Mouse (Mus musculus): Measurements from ENCODE around the gene Sfxn5. TPM values are rescaled to one million over a fixed set of nuclear protein-coding genes. Genes with fewer than 3 reads are reported as not detected.

Gene Sfxn5
- total RNA-seq (2021), result 10 to 100 TPM; 63.9 to 69.7 TPM

- intact Hi-C loops (cut with DNase I), result loop anchor here (10.0 kb wide), 1 partner anchor 148 kb away; the partner anchor contains the start of gene Emx1
- peak; percentile 98 for DNase-seq
These were observed at the start of gene Sfxn5 for GRCm38 (mm10) chr6:85333000-85333669. Gene Sfxn5 (minus strand): TSS chr6:85333422.

GRCm38 (mm10) chr6:85382791-85383190, 49.6 kb upstream of the Sfxn5 start:
- DNase-seq, result no peak
- intact Hi-C loops (cut with DNase I), result no loop called here

GRCm38 (mm10) chr6:85381648-85382020, 48.4 kb upstream of the Sfxn5 start:
- intact Hi-C loops (cut with DNase I), result no loop called here
- no peak for DNase-seq

DNA sequence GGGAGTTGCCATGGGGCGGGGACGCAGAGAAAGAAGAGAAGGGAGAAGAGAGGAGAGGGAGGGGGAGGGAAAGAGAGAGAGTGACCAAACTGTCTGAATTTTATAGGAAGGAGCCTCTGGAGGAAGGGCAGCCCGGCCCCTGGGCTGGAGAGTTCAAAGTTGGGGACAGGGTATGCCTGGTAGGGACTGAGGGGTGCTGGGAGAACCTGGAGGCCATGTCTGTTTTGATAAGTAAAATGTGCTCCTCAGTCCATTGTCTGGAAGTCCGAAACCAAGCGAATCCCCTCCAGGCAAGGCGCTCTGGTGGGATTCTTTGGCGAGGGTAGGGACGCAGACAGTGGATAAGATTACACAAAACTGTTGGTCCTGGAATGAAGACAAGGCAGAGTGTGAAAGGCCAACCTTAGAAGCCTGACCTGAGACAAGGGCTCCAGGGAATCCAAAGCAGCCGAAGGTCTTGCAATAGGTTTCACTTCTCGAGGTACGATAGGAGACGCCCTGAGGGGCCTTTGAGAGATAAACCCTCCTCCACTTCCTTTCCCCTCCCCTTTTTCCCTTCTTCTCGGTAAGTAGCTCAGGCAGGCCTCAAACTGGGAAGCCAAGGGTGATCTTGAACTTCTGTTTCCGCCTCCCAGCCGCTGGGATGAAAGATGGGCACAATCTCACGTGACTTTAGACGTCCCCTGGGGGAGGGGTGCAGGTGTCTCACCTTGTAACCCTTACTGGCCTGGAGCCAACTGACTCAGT, 47.9 kb upstream of the Sfxn5 start:
- intact Hi-C loops (cut with DNase I), result no loop called here
- DNase-seq, result no peak

DNA sequence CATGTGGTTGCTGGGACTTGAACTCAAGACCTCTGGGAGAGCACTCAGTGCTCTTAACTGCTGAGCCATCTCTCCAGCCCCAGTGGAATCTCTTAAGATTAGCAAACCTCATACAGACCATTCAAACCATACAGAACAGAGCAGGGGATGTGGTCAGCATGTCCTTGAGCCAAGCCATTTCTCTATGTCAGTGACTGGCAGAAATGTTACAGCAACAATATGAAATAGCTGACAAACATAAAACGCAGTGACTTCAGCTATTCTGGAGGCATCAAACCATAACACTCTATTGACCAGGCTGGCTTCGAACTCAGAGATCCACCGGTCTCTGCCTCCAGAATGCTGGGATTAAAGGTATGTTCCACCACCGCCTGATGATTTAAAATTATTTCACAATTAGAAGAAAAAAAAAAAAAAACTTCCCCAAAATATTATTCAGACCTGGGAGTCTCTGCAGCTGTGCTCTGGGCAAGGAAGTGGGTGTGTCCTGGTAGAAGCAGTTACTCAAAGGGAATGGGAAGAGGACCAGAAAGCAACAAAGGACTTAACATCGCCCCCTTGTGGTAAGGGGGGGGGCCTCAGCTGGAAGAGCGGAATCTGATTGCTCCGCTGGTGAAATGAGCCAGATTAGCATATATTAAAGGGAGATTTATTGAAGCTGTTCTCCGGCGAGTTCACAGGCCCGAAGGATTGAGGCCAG, 47.1 kb upstream of the Sfxn5 start:
- intact Hi-C loops (cut with DNase I), result no loop called here
- peak; percentile 79 for DNase-seq

DNA sequence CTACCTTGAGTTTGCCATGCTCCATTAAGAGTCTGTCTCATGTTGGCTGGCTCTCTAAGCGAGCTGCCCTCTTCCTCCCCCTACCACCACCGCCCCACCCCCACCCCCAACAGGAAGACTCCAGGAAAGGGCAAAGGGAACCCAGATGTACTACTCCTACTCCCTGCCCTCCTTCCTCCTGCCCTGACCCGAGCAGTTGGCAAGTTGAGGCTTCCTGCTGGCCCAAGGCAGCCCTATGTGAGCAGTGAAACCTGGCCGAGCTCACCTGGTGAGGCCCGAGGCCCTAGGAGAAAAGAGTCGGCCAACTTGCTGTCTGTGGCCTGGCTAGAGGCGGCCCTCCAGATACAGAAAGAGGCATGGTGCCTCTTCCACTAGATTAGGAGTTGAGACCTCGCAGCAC, 45.4 kb upstream of the Sfxn5 start:
- DNase-seq, result no peak
- intact Hi-C loops (cut with DNase I), result no loop called here

- no peak for DNase-seq
- intact Hi-C loops (cut with DNase I), result no loop called here
These were observed 44.7 kb upstream of the Sfxn5 start for GRCm38 (mm10) chr6:85377876-85378275.

GRCm38 (mm10) chr6:85377066-85377734, 44.0 kb upstream of the Sfxn5 start:
- intact Hi-C loops (cut with DNase I), result no loop called here
- no peak for DNase-seq

GRCm38 (mm10) chr6:85374734-85375114, 41.5 kb upstream of the Sfxn5 start:
- peak; percentile 98 for DNase-seq
- intact Hi-C loops (cut with DNase I), result no loop called here

- DNase-seq, result no peak
- intact Hi-C loops (cut with DNase I), result no loop called here
These were observed 40.9 kb upstream of the Sfxn5 start, which contains the start of gene Rab11fip5 for GRCm38 (mm10) chr6:85373951-85374733. Gene Rab11fip5 (minus strand): TSS chr6:85374634.

GRCm38 (mm10) chr6:85373066-85373860, 40.0 kb upstream of the Sfxn5 start:
- intact Hi-C loops (cut with DNase I), result no loop called here
- DNase-seq, result no peak

GRCm38 (mm10) chr6:85372496-85372895, 39.3 kb upstream of the Sfxn5 start:
- no peak for DNase-seq
- intact Hi-C loops (cut with DNase I), result no loop called here

DNA sequence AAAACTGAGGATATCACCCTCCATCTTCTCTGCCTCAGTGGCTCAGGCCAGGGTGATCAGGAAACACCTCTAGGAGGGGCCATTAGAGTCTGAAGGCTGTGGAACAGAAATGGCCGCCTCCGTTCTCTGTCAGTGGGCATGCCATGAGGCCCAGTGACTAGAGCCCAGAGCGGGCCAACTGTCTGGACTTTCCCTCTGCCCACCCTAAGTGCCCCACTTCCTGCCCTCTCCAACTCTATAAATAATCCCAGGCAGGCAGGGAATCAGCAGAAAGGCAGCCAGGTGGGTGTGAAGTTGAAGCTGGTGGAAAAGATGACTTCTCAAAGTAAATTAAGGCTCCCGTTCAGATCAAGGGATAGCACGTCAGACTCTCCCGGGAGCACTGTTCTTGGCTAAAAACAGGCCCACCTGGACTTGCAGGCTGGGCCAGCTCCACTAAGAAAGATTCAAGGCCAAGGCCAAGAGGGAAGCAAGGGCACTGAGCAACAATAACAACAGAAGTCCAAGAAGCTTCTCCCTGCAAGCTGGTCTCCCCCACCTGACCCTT, 38.7 kb upstream of the Sfxn5 start:
- intact Hi-C loops (cut with DNase I), result no loop called here
- no peak for DNase-seq

- DNase-seq, result no peak
- intact Hi-C loops (cut with DNase I), result no loop called here
These were observed 37.6 kb upstream of the Sfxn5 start for GRCm38 (mm10) chr6:85370666-85371430.

DNA sequence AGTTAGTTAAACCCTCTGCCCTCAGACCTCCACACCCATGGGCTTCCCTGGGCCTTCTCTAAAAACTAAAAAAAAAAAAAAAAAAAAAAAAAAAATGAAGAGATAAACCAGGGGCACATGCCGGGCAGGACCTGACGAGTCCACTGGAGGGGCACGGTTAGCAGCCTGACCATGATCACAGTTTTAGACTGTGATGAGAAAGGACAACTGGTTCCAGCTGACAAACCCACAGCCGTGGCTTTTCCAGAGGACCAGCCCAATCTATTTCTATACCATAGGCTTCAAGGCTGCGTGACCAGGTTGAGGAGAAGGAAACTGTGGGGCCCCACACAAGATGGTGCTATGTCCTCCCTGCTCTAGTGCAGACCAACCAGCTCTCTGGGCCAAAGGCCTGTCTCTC, 36.8 kb upstream of the Sfxn5 start:
- intact Hi-C loops (cut with DNase I), result no loop called here
- no peak for DNase-seq

- intact Hi-C loops (cut with DNase I), result no loop called here
- DNase-seq, result peak; percentile 32
These were observed 36.1 kb upstream of the Sfxn5 start for GRCm38 (mm10) chr6:85369181-85369860.

GRCm38 (mm10) chr6:85368722-85369121, 35.5 kb upstream of the Sfxn5 start:
- DNase-seq, result no peak
- intact Hi-C loops (cut with DNase I), result no loop called here

DNA sequence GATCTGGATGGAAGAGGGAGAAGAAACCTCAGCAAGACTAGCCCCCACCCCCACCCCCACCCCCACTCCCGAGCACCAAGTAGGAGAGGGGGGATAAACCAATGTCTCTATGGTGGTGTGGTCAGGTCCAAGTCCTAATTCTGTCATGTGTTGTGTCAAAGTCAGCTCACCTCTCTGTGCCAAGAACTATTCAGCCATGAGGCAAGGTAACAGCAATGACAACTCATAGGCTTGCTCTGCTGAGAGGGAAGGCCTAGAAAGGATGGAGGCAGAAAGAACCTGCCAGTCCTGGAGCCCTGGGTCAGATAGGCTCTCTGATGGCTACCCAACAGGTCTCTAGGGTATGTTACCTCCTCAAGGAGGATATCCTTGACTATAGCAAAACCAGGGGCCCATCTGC, 34.9 kb upstream of the Sfxn5 start:
- intact Hi-C loops (cut with DNase I), result no loop called here
- no peak for DNase-seq

Measured in left cerebral cortex, postnatal 4 days (tissue).